Mouse (Mus musculus) forebrain, embryonic 11.5 days (tissue): Measurements from ENCODE around the gene 0610010K14Rik. TPM values are rescaled to one million over a fixed set of nuclear protein-coding genes. Genes with fewer than 3 reads are reported as not detected.

ENCODE experiments used
- ATAC-seq: fragments of 200-750 bp; cut with Nextera tagmentation; replicated peaks from 2 replicates; pipeline ENCODE4 v1.8.0; 2017; ENCODE audit warnings: moderate TSS enrichment; ENCODE audit not compliant: low FRiP score
- DNase-seq: peaks from one replicate; pipeline ENCODE4 v3.0.0-alpha.2; 2017; ENCODE audit warnings: low spot score
- H3K27ac ChIP-seq: fragments of 300-500 bp; sonication (generic); 2 replicates; pipeline ENCODE4 v1.5.1; 2014; ENCODE audit warnings: low read depth, low read length
- H3K27me3 ChIP-seq: fragments of 300-500 bp; sonication (generic); 2 replicates; pipeline ENCODE4 v1.6.1; 2014; ENCODE audit warnings: mild to moderate bottlenecking, low read length, mixed read lengths; ENCODE audit not compliant: control insufficient read depth, insufficient read depth
- H3K36me3 ChIP-seq: fragments of 300-500 bp; sonication (generic); 2 replicates; pipeline ENCODE4 v1.6.1; 2014; ENCODE audit warnings: mild to moderate bottlenecking, low read length, moderate library complexity, mixed read lengths; ENCODE audit not compliant: control insufficient read depth, insufficient read depth
- H3K4me1 ChIP-seq: fragments of 300-500 bp; sonication (generic); replicated peaks from 2 replicates; pipeline ENCODE4 v1.6.1; 2014; ENCODE audit warnings: low read length, mixed read lengths; ENCODE audit not compliant: control insufficient read depth, insufficient read depth
- H3K4me2 ChIP-seq: fragments of 300-500 bp; sonication (generic); 2 replicates; pipeline ENCODE4 v1.6.1; 2014; ENCODE audit warnings: low read depth, mild to moderate bottlenecking, low read length, moderate library complexity, mixed read lengths; ENCODE audit not compliant: severe bottlenecking
- H3K4me3 ChIP-seq: fragments of 300-500 bp; sonication (generic); 2 replicates; pipeline ENCODE4 v1.5.1; 2014; ENCODE audit warnings: low read depth, low read length
- H3K9ac ChIP-seq: fragments of 300-500 bp; sonication (generic); 2 replicates; pipeline ENCODE4 v1.6.1; 2014; ENCODE audit warnings: low read length
- H3K9me3 ChIP-seq: fragments of 300-500 bp; sonication (generic); 2 replicates; pipeline ENCODE4 v1.6.1; 2016; ENCODE audit warnings: low read length, mixed read lengths; ENCODE audit not compliant: control insufficient read depth
- WGBS: fragments of 180-500 bp; shearing (Covaris S2); extraction: QIAGEN DNeasy Blood & Tissue Kit; methylation state at CpG from one replicate; pipeline ENCODE4 v1.1.7; 2014; 5-methylcytosine and 5-hydroxymethylcytosine counted together
- polyA plus RNA-seq: library from polyadenylated mRNA; unstranded; fragments of >200 nt; fragmentation: Nextera tagmentation; extraction: Ambion mirVana; gene quantifications from 2 replicates; pipeline ENCODE4 v1.2.1, GENCODE M21; 2014

Gene 0610010K14Rik
- polyA plus RNA-seq, 1 experiment from 2014 or later: 202 TPM

DNA sequence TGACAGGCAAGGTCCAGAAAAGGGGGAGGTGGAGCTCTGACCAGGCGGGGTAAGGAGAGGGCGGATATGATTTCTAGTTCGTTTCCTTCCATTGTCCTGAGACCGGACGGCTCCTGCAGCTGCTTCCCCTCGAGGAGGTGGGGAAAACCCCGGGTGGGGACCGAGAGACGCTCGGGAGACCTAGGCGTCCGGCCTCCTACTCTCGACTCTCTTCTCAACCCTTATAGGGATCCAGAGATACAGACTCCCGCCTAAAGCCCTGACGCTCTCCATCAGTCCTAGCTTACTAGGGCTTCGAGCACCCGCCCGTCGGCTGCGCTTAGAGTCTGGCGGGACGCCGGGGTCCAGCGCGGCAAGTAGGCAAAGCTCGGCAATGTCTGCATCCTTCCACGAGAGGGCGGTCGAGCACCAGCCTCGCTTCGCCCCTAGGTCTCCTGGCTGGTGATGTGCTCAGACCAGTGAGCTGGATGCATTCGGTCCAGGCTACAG lies 7.4 kb downstream of the 0610010K14Rik start:
- peak; percentile 93 for DNase-seq
- WGBS: under 1% methylated on average over 32 of the region's 32 CpGs
- Histone ChIP-seq H3K9me3 (no peaks in the 10 kb centered on the region), H3K9ac (peak overlapping the region; percentile 32; the same call in 1 of the 2 replicates), H3K27ac (0 out of 2 replicates have a peak overlapping the region, but pooled peaks have one; percentile 37), H3K4me2 (peak overlapping the region; percentile 38; the same call in 1 of the 2 replicates), H3K27me3 (peaks cover 51% of the 10 kb centered on the region), H3K36me3 (peaks cover 5% of the 10 kb centered on the region; the same call in 1 of the 2 replicates), H3K4me1 (peaks cover 11% of the 10 kb centered on the region), H3K4me3 (peak overlapping the region; percentile 24; the same call in 1 of the 2 replicates)
- ATAC-seq: peak; percentile 51

- 3% methylated on average over 39 of the region's 39 CpGs for WGBS
- Histone ChIP-seq H3K36me3 (no peaks in the 10 kb centered on the region), H3K9ac (peak within 1 kb of the TSS; percentile 32; the same call in 1 of the 2 replicates), H3K9me3 (no peaks in the 10 kb centered on the region), H3K27me3 (peaks cover 51% of the 10 kb centered on the region), H3K27ac (peak within 1 kb of the TSS; percentile 37; the same call in 1 of the 2 replicates), H3K4me2 (peak within 1 kb of the TSS; percentile 38), H3K4me1 (peaks cover 11% of the 10 kb centered on the region), H3K4me3 (peak within 1 kb of the TSS; percentile 24)
- ATAC-seq: no peak
- peak; percentile 69 for DNase-seq
Measured at GRCm38 (mm10) chr11:70229260-70230010, 8.3 kb downstream of the 0610010K14Rik start, which contains the start of gene Bcl6b. TSS of gene Bcl6b (minus strand) at chr11:70229798.

DNA sequence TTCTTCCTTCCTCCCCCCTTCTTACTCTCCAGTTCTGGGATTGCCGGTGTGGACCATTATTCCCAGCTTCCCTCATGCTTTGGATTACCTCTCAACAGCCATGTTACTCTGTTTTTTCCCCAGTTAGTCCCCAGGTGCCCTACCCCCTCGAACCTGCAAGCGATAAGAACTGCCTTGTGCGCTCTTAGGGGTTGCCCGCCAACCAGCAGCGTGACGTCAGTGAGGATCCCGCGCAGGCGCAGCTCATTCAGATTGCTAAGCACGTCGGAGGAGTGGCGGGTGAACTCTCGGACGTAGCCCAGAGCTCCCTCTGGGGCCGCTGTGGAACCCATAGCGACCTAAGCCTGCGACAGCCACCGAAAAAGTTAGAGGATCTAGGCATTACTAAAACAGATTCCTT lies 8.9 kb downstream of the 0610010K14Rik start:
- Histone ChIP-seq H3K36me3 (no peaks in the 10 kb centered on the region), H3K27ac (no peak overlapping the region), H3K4me1 (peaks cover 11% of the 10 kb centered on the region), H3K4me3 (peak overlapping the region; percentile 24), H3K27me3 (peaks cover 51% of the 10 kb centered on the region), H3K9me3 (no peaks in the 10 kb centered on the region), H3K9ac (0 out of 2 replicates have a peak overlapping the region, but pooled peaks have one; percentile 12), H3K4me2 (peak overlapping the region; percentile 38)
- WGBS: under 1% methylated on average over 19 of the region's 19 CpGs
- peak; percentile 57 for ATAC-seq
- peak; percentile 91 for DNase-seq

DNA sequence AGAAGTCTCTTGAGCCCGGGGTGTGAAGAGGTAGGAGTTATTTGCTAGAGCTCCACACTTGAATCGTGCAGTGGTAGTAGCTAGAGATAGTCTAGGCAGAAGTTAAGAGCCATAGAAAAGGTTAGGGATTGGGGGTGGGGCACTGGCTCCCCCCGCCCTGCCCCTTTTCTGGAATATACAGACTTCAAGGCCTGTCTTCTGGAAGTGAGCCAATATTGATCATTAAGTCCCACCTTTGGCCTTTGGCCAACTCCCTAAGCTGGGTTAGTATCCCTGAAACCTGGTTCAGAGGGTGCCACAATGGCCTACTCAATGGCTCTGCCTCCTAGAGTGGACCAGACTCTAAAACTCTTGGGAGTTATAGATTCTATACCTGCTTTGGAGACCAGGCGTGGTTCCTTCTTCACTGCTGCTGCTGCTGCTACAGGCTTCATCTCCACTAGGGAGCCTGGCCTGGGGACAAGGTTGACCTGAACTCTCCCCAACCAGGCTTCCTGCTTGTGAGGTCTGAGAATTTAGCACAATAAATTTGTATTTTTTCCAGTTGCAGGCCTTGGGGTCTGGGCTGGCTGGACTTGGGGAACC lies 10.0 kb downstream of the 0610010K14Rik start:
- Histone ChIP-seq H3K4me3 (no peak overlapping the region), H3K27me3 (peaks cover 51% of the 10 kb centered on the region), H3K36me3 (no peaks in the 10 kb centered on the region), H3K9me3 (no peaks in the 10 kb centered on the region), H3K4me1 (peaks cover 11% of the 10 kb centered on the region), H3K4me2 (no peak overlapping the region), H3K9ac (no peak overlapping the region), H3K27ac (no peak overlapping the region)
- DNase-seq: no peak
- ATAC-seq: no peak
- WGBS: 87% methylated on average over 4 of the region's 4 CpGs

GRCm38 (mm10) chr11:70227126-70227525 lies 10.6 kb downstream of the 0610010K14Rik start:
- Histone ChIP-seq H3K4me3 (0 out of 2 replicates have a peak overlapping the region, but pooled peaks have one; percentile 16), H3K4me2 (peak overlapping the region; percentile 41; the same call in 1 of the 2 replicates), H3K9me3 (no peaks in the 10 kb centered on the region), H3K27me3 (peaks cover 51% of the 10 kb centered on the region), H3K4me1 (peaks cover 11% of the 10 kb centered on the region), H3K9ac (peak overlapping the region; percentile 24; the same call in 1 of the 2 replicates), H3K36me3 (no peaks in the 10 kb centered on the region), H3K27ac (no peak overlapping the region)
- ATAC-seq (no peak), DNase-seq (no peak)
- 32% methylated on average over 5 of the region's 5 CpGs for WGBS

DNA sequence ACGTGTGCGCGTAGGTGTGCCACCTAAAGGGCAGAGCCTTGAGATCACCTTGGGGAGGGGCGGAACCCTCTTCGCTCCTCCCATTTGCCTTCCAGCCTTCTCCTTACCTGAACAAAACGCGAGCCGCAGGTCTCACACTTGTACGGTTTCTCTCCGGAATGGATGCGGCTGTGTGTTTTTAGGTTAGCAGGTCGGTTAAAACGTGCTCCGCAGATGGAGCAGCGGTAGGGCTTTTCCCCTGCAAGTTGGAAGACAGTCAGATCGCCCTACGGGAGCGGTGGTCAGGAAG lies 11.2 kb downstream of the 0610010K14Rik start:
- DNase-seq: no peak
- Histone ChIP-seq H3K27me3 (peaks cover 51% of the 10 kb centered on the region), H3K9me3 (no peaks in the 10 kb centered on the region), H3K36me3 (no peaks in the 10 kb centered on the region), H3K4me3 (peak overlapping the region; percentile 16; the same call in 1 of the 2 replicates), H3K9ac (no peak overlapping the region), H3K27ac (no peak overlapping the region), H3K4me1 (peaks cover 16% of the 10 kb centered on the region), H3K4me2 (peak overlapping the region; percentile 41)
- 4% methylated on average over 18 of the region's 18 CpGs for WGBS
- ATAC-seq: no peak

DNA sequence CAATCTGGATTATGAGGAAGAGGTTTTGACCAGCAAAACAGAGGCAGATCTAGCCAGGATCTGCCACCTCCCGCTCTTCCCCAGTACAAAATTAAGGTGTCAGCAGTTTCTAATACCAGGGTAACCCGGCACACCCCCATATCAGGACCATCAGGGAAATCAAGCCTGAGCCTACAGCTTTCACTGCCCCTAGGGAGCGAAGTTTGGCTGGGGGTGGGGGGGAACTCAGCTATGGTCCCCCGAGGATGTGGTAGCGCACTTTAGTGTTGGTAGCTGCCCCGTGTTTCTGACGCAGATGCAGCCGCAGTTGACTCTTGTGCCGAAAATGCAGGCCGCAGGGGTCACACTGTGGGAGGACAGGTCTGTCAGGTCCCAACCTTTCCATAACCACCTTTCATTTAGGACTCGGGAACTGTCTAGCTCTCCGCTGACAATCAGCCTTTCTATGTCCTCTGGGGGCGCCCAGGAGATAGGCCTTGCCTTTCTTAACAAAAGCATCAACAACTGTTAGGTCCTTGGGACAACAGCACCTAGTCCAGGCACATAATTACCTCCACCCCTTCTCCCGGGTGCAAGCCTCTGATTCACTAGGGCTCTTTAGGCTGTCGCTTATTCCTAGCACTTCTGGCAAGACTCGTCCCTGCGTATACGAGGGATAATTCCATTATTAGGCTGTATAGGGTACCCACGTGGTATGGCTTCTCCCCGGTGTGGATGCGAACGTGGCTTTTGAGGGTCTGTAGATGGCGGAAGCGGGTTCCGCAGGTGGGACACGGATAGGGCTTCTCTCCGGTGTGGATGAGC lies 11.7 kb downstream of the 0610010K14Rik start:
- H3K27ac ChIP-seq: no peak overlapping the region
- peaks cover 19% of the 10 kb centered on the region for H3K4me1 ChIP-seq
- ATAC-seq: no peak
- peak overlapping the region; percentile 41 for H3K4me2 ChIP-seq
- DNase-seq: no peak
- no peak overlapping the region for H3K9ac ChIP-seq
- 17% methylated on average over 27 of the region's 27 CpGs for WGBS
- peaks cover 51% of the 10 kb centered on the region for H3K27me3 ChIP-seq
- no peaks in the 10 kb centered on the region for H3K36me3 ChIP-seq
- H3K9me3 ChIP-seq: no peaks in the 10 kb centered on the region
- peak overlapping the region; percentile 16; the same call in 1 of the 2 replicates for H3K4me3 ChIP-seq

GRCm38 (mm10) chr11:70223724-70224123 lies 14.0 kb downstream of the 0610010K14Rik start:
- DNase-seq (no peak), ATAC-seq (no peak)
- Histone ChIP-seq H3K27me3 (peaks cover 34% of the 10 kb centered on the region), H3K4me2 (no peak overlapping the region), H3K27ac (no peak overlapping the region), H3K9ac (no peak overlapping the region), H3K4me3 (no peak overlapping the region), H3K9me3 (no peaks in the 10 kb centered on the region), H3K4me1 (peaks cover 16% of the 10 kb centered on the region), H3K36me3 (no peaks in the 10 kb centered on the region)
- WGBS: 85% methylated on average over 9 of the region's 9 CpGs
